Mouse (Mus musculus) intestine, embryonic 16.5 days (tissue): ENCODE measurements around the gene Musk. TPM values are rescaled to one million over a fixed set of nuclear protein-coding genes. Genes with fewer than 3 reads are reported as not detected.
A peak's percentile ranks its signal among the peaks of the same experiment; 100 is the strongest.

ENCODE experiments used
- ATAC-seq: fragments of 200-750 bp; cut with Nextera tagmentation; 2 replicates; pipeline ENCODE4 v1.8.0; 2017; ENCODE audit warnings: moderate TSS enrichment, moderate library complexity
- H3K27ac ChIP-seq: fragments of 300-500 bp; sonication (generic); 2 replicates; pipeline ENCODE4 v1.5.1; 2014; ENCODE audit warnings: mild to moderate bottlenecking, low read length
- H3K27me3 ChIP-seq: fragments of 300-500 bp; sonication (generic); replicated peaks from 2 replicates; pipeline ENCODE4 v1.6.1; 2014; ENCODE audit warnings: low read length, control low read depth, mixed read lengths; ENCODE audit not compliant: control insufficient read depth, insufficient read depth
- H3K36me3 ChIP-seq: fragments of 300-500 bp; sonication (generic); 2 replicates; pipeline ENCODE4 v1.6.1; 2014; ENCODE audit warnings: low read length, control low read depth; ENCODE audit not compliant: control insufficient read depth, insufficient read depth
- H3K4me1 ChIP-seq: fragments of 300-500 bp; sonication (generic); 2 replicates; pipeline ENCODE4 v1.6.1; 2014; ENCODE audit warnings: low read length, control low read depth, mixed read lengths; ENCODE audit not compliant: control insufficient read depth, insufficient read depth
- H3K4me2 ChIP-seq: fragments of 300-500 bp; sonication (generic); 2 replicates; pipeline ENCODE4 v1.6.1; 2014; ENCODE audit warnings: low read depth, low read length, control low read depth
- H3K4me3 ChIP-seq: fragments of 300-500 bp; sonication (generic); 2 replicates; pipeline ENCODE4 v1.5.1; 2014; ENCODE audit warnings: mild to moderate bottlenecking, low read length
- H3K9ac ChIP-seq: fragments of 300-500 bp; sonication (generic); 2 replicates; pipeline ENCODE4 v1.6.1; 2014; ENCODE audit warnings: low read depth, low read length
- H3K9me3 ChIP-seq: fragments of 300-500 bp; sonication (generic); 2 replicates; pipeline ENCODE4 v1.6.1; 2016; ENCODE audit warnings: low read length, control low read depth; ENCODE audit not compliant: control insufficient read depth
- WGBS: fragments of 180-500 bp; shearing (Covaris S2); extraction: QIAGEN DNeasy Blood & Tissue Kit; methylation state at CpG from one replicate; pipeline ENCODE4 v1.1.7; 2014; 5-methylcytosine and 5-hydroxymethylcytosine counted together
- polyA plus RNA-seq: library from polyadenylated mRNA; unstranded; fragments of >200 nt; fragmentation: Nextera tagmentation; extraction: Ambion mirVana; gene quantifications from 2 replicates; pipeline ENCODE4 v1.2.1, GENCODE M21; 2015

Gene Musk
- polyA plus RNA-seq, 1 experiment from 2014 or later: 0.10 TPM

DNA sequence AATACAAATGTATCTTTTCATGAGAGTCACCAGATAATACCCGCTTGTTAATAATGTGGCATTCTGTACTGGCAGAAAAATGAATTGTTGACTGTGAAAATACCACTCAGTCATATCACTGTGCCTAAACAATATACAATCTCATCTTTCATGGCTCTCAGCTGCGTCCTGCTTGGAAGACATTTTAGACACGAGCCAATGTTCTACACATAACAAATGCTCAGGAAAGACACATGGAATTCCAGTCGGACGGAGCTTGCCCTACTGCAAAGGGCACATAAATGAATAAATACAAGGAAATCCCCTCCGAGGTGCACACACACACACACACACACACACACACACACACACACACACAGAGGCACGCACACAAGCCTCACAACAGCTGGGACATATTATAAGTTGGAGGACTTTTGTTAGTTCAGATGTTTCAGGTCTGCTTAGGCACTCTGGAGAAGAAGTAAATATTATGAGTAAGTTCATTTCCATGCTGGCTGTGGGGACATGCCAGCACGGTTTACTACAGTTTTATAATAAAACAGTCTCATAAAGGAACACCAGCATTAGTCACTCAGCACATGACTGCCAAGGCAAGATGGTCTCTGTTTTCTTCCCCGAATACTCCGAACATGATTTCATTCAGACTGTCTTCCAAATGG is 14.1 kb upstream of the Musk start:
- Histone ChIP-seq H3K4me1 (peaks cover 7% of the 10 kb centered on the region; the same call in 1 of the 2 replicates), H3K4me3 (no peak overlapping the region), H3K9me3 (no peaks in the 10 kb centered on the region), H3K36me3 (no peaks in the 10 kb centered on the region), H3K27me3 (no peaks in the 10 kb centered on the region), H3K4me2 (peak overlapping the region; percentile 10; the same call in 1 of the 2 replicates), H3K9ac (no peak overlapping the region), H3K27ac (peak overlapping the region; percentile 76; the same call in 1 of the 2 replicates)
- ATAC-seq: peak; percentile 80
- WGBS: 38% methylated on average over 10 of the region's 10 CpGs

GRCm38 (mm10) chr4:58275261-58275895 is 10.4 kb upstream of the Musk start:
- Histone ChIP-seq H3K9ac (no peak overlapping the region), H3K4me2 (no peak overlapping the region), H3K4me1 (peaks cover 7% of the 10 kb centered on the region; the same call in 1 of the 2 replicates), H3K4me3 (no peak overlapping the region), H3K36me3 (no peaks in the 10 kb centered on the region), H3K27ac (no peak overlapping the region), H3K9me3 (no peaks in the 10 kb centered on the region), H3K27me3 (no peaks in the 10 kb centered on the region)
- WGBS: 66% methylated on average over 8 of the region's 8 CpGs
- ATAC-seq: no peak

GRCm38 (mm10) chr4:58278368-58278767 is 7.4 kb upstream of the Musk start:
- WGBS: 65% methylated on average over 6 of the region's 6 CpGs
- Histone ChIP-seq H3K36me3 (no peaks in the 10 kb centered on the region), H3K27me3 (no peaks in the 10 kb centered on the region), H3K27ac (peak overlapping the region; percentile 59; the same call in 1 of the 2 replicates), H3K4me3 (no peak overlapping the region), H3K9me3 (no peaks in the 10 kb centered on the region), H3K4me1 (no peaks in the 10 kb centered on the region), H3K9ac (no peak overlapping the region), H3K4me2 (no peak overlapping the region)
- peak; percentile 59 for ATAC-seq

DNA sequence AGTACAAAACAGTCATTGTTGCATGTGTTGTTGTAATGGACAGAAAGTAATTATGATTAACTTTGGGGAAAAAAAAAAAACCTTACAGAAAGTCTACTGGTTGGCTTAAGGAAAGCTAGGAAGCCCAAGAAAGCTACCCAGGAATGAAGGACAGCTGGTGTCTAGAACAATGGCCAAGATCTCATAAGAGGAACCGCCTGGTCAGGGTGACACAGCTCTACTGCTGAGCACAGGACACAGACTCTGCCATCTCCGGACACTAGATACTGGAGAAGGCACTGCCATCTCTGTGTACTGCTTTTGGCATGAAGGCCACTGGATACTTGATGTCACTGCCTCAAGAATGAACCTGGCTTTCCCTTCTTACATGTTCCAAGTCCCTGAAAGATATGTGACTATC is 5.6 kb upstream of the Musk start:
- Histone ChIP-seq H3K36me3 (no peaks in the 10 kb centered on the region), H3K27me3 (no peaks in the 10 kb centered on the region), H3K4me1 (no peaks in the 10 kb centered on the region), H3K4me2 (no peak overlapping the region), H3K27ac (no peak overlapping the region), H3K4me3 (no peak overlapping the region), H3K9ac (no peak overlapping the region), H3K9me3 (no peaks in the 10 kb centered on the region)
- WGBS: 84% methylated on average over 2 of the region's 2 CpGs
- ATAC-seq: no peak

DNA sequence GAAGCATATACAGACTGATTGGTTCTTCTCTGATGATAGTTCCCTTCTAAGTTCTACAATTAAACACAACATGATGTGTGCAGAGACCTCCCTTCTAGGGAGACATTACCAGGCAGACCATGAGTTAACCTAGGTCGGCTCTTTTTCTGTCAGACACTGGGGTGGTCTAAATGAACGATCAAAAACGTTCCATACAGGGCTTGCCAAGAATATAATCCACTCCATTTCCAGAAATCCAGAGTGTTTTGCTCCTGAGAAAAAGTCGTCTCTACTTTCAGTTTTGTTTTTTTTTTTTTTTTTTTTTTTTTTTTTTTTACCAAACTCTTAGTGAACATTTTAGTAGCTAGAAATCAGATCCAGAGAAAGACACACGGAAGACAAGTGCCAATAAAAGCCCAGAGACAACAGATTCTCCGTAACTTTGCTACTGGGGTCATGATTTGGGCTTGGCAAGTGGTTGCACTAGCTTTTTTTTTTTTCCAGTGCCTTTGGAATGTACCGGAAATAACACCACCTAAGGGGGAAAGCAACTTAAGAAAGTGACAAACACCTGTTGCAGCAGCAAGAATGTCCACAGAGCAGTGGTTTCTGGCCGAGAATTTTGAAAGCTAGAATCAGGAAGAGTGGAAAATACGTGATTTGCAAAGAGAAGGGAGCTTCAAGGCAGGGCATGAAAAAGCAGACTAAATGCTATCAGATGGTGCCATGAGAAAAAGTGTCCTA is 769 bp downstream of the Musk start:
- Histone ChIP-seq H3K27me3 (no peaks in the 10 kb centered on the region), H3K27ac (no peak overlapping the region), H3K36me3 (no peaks in the 10 kb centered on the region), H3K9me3 (no peaks in the 10 kb centered on the region), H3K9ac (no peak overlapping the region), H3K4me3 (no peak overlapping the region), H3K4me2 (no peak overlapping the region), H3K4me1 (peaks cover 3% of the 10 kb centered on the region; the same call in 1 of the 2 replicates)
- ATAC-seq: no peak
- WGBS: 50% methylated on average over 9 of the region's 9 CpGs

DNA sequence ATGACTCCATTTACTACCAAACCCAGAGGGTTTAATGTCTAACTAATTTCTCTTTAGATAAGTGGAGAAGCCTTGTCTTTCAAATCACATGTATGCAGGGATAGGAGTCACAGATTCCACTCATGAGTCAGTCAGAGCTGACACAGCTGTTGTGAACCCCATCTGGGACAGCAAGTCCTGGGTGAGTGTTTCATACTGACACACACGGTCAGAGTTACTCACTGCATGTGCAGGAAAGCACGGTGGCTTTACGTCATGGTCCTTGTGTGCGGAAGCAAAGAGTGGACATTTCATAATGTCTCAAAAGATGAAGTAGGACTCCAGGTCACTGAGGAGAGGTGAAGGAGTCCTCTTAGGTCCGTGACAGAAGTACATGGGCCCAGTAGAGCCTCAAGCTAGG is 3.0 kb downstream of the Musk start:
- no peak overlapping the region for H3K4me2 ChIP-seq
- H3K9ac ChIP-seq: no peak overlapping the region
- H3K27ac ChIP-seq: no peak overlapping the region
- H3K9me3 ChIP-seq: no peaks in the 10 kb centered on the region
- no peaks in the 10 kb centered on the region for H3K27me3 ChIP-seq
- no peak overlapping the region for H3K4me3 ChIP-seq
- H3K4me1 ChIP-seq: peaks cover 3% of the 10 kb centered on the region; the same call in 1 of the 2 replicates
- no peaks in the 10 kb centered on the region for H3K36me3 ChIP-seq
- ATAC-seq: no peak
- 79% methylated on average over 5 of the region's 5 CpGs for WGBS

- no peaks in the 10 kb centered on the region for H3K27me3 ChIP-seq
- peaks cover under 1% of the 10 kb centered on the region; the same call in 1 of the 2 replicates for H3K4me1 ChIP-seq
- H3K36me3 ChIP-seq: no peaks in the 10 kb centered on the region
- no peak for ATAC-seq
- WGBS: 44% methylated on average over 1 of the region's 1 CpGs
- no peak overlapping the region for H3K9ac ChIP-seq
- H3K4me2 ChIP-seq: no peak overlapping the region
- no peak overlapping the region for H3K27ac ChIP-seq
- no peaks in the 10 kb centered on the region for H3K9me3 ChIP-seq
- H3K4me3 ChIP-seq: no peak overlapping the region
Observed at GRCm38 (mm10) chr4:58291828-58292227, 6.1 kb downstream of the Musk start.

DNA sequence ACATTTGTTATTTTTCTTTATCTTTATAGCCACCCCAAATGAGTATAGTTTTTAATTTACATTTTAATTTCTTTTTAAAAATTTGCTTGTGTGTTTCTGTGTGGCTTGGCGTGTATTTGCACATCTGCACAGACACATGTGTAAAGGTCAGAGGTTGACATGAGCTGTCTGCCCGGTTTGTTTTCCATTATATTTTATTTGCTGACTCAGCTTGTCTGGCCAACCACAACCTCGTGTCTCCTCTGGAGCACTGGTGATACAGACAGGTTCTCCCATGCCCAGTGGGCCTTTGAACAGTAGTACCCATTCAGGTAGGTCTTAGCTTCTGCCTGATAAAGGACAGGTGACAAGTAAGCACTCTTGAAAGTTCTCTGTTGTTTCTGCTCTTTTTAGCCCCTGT is 7.3 kb downstream of the Musk start:
- H3K4me3 ChIP-seq: no peak overlapping the region
- H3K36me3 ChIP-seq: no peaks in the 10 kb centered on the region
- no peak overlapping the region for H3K9ac ChIP-seq
- H3K27ac ChIP-seq: no peak overlapping the region
- no peaks in the 10 kb centered on the region for H3K4me1 ChIP-seq
- ATAC-seq: no peak
- no peaks in the 10 kb centered on the region for H3K9me3 ChIP-seq
- 87% methylated on average over 3 of the region's 3 CpGs for WGBS
- no peaks in the 10 kb centered on the region for H3K27me3 ChIP-seq
- H3K4me2 ChIP-seq: no peak overlapping the region

DNA sequence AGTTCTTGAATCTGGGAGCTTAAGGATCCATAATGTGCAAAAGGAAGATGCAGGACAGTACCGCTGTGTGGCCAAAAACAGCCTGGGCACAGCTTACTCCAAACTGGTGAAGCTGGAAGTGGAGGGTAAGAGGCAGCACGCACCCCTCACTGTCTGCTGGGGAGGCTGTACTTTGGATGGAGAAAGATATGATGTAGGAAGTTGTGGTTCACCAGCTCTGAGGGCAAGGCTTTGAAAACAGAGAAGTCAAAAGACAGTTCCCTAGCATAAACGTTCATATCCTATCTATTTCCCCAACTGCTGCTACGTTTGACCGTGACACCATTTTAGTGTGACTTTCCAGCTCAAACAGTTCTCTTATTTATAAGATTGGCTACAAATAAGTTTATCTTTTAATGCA is 18.1 kb downstream of the Musk start:
- 76% methylated on average over 5 of the region's 5 CpGs for WGBS
- no peaks in the 10 kb centered on the region for H3K9me3 ChIP-seq

More for the DNA sequence above, 18.1 kb downstream of the Musk start:
- Histone ChIP-seq H3K27ac (no peak overlapping the region), H3K4me3 (no peak overlapping the region), H3K4me2 (no peak overlapping the region), H3K9ac (no peak overlapping the region), H3K36me3 (no peaks in the 10 kb centered on the region), H3K27me3 (no peaks in the 10 kb centered on the region), H3K4me1 (0 out of 2 replicates have a peak, but pooled peaks cover 6% of the 10 kb centered on the region)
- no peak for ATAC-seq
